32 mouse cellular contexts compared by ENCODE assay signal in the genomic region with DNA sequence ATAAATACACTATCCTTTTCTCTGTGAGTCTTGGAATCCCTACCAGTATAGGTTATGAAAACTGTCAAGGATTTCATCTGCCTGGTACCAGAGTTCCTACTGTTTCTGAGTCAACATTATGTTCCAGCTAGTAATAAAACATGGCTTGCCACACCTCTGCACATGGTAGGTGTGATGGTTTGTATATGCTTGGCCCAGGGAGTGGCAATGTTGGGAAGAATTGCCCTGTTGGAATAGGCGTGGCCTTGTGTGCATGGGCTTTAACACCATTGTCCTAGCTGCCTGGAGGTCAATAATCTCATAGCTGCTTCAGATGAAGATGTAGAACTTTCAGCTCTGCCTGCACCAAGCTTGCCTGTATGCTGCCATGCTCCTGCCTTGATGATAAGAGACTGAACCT.
"Had no signal": no experiment of that assay in that cellular context is flagged by ENCODE, and none has a peak within 500 bp of the region (broad histone marks: within the 10 kb centered on the region; RNA-seq: fewer than 3 reads in every experiment).

No protein-coding gene starts in this region.

- H3K36me3 ChIP-seq: limb, embryonic 10.5 days; limb, embryonic 12.5 days; limb, embryonic 13.5 days; limb, embryonic 15.5 days; liver, embryonic 12.5 days; liver, embryonic 13.5 days; liver, embryonic 15.5 days; lung, embryonic 15.5 days; midbrain, embryonic 10.5 days; midbrain, embryonic 12.5 days; midbrain, embryonic 13.5 days; midbrain, embryonic 15.5 days; neural tube, embryonic 12.5 days had no signal

- H3K4me2 ChIP-seq: limb, embryonic 12.5 days; limb, embryonic 13.5 days; limb, embryonic 15.5 days; liver, embryonic 11.5 days; liver, embryonic 12.5 days; liver, embryonic 13.5 days; liver, embryonic 15.5 days; lung, embryonic 14.5 days; lung, embryonic 15.5 days; midbrain, embryonic 11.5 days; midbrain, embryonic 12.5 days; midbrain, embryonic 13.5 days; midbrain, embryonic 15.5 days; neural tube, embryonic 12.5 days had no signal

- H3K27me3 ChIP-seq: limb, embryonic 12.5 days; limb, embryonic 13.5 days; limb, embryonic 15.5 days; liver, embryonic 12.5 days; liver, embryonic 13.5 days; liver, embryonic 15.5 days; lung, embryonic 15.5 days; megakaryocyte, embryonic 14.5 days; midbrain, embryonic 12.5 days; midbrain, embryonic 13.5 days; midbrain, embryonic 15.5 days; neural tube, embryonic 12.5 days had no signal

- H3K9me3 ChIP-seq: limb, embryonic 10.5 days; limb, embryonic 12.5 days; limb, embryonic 13.5 days; limb, embryonic 15.5 days; liver, embryonic 12.5 days; liver, embryonic 13.5 days; liver, embryonic 15.5 days; lung, embryonic 15.5 days; megakaryocyte, embryonic 14.5 days; midbrain, embryonic 10.5 days; midbrain, embryonic 12.5 days; midbrain, embryonic 13.5 days; midbrain, embryonic 15.5 days; neural tube, embryonic 12.5 days had no signal

- H3K27ac ChIP-seq: limb, embryonic 10.5 days; limb, embryonic 12.5 days; limb, embryonic 13.5 days; limb, embryonic 15.5 days; liver, embryonic 12.5 days; liver, embryonic 13.5 days; liver, embryonic 14.5 days; liver, embryonic 15.5 days; lung, embryonic 15.5 days; macrophage; midbrain, embryonic 10.5 days; midbrain, embryonic 12.5 days; midbrain, embryonic 13.5 days; midbrain, embryonic 15.5 days; neural tube, embryonic 12.5 days had no signal

- H3K4me3 ChIP-seq: limb, embryonic 10.5 days; limb, embryonic 12.5 days; limb, embryonic 13.5 days; limb, embryonic 15.5 days; liver, embryonic 12.5 days; liver, embryonic 13.5 days; liver, embryonic 15.5 days; lung, embryonic 15.5 days; megakaryocyte, embryonic 14.5 days; midbrain, embryonic 10.5 days; midbrain, embryonic 12.5 days; midbrain, embryonic 13.5 days; midbrain, embryonic 15.5 days; myocyte; neural tube, embryonic 12.5 days had no signal

- ATAC-seq: liver, embryonic 12.5 days; liver, postnatal 0 days; lung, postnatal 0 days; midbrain, embryonic 13.5 days; midbrain, embryonic 15.5 days; midbrain, embryonic 16.5 days had no signal

- H3K4me1 ChIP-seq: limb, embryonic 10.5 days; limb, embryonic 12.5 days; limb, embryonic 13.5 days; limb, embryonic 15.5 days; liver, embryonic 12.5 days; liver, embryonic 13.5 days; liver, embryonic 15.5 days; lung, embryonic 15.5 days; megakaryocyte, embryonic 14.5 days; midbrain, embryonic 10.5 days; midbrain, embryonic 12.5 days; midbrain, embryonic 13.5 days; midbrain, embryonic 15.5 days; neural tube, embryonic 12.5 days had no signal

- H3K9ac ChIP-seq: limb, embryonic 12.5 days; limb, embryonic 13.5 days; limb, embryonic 15.5 days; liver, embryonic 12.5 days; liver, embryonic 13.5 days; liver, embryonic 14.5 days; liver, embryonic 15.5 days; liver, postnatal 0 days; lung, embryonic 14.5 days; lung, embryonic 15.5 days; midbrain, embryonic 12.5 days; midbrain, embryonic 13.5 days; midbrain, embryonic 15.5 days; neural tube, embryonic 12.5 days had no signal

- DNase-seq: left cerebral cortex, postnatal 4 days; liver; liver, embryonic 13.5 days; liver, postnatal 0 days; lung, adult 18-20 months; lung, adult 2 months; lung, embryonic 14.5 days; lung, postnatal 10 days; lung, postnatal 14 days; lung, postnatal 36 days; lung, postnatal 4 days; midbrain, embryonic 14.5 days had no signal
